Mouse (Mus musculus) heart, adult 11 months (tissue): ENCODE measurements at regions not wholly inside any gene's neighbourhood (a gene's known extent, or its start where the extent isn't known, plus 50 kb on each side); places are given as distances from the start of the nearest gene placed in this dataset.

Experiments
- DNase-seq: peaks from one replicate; pipeline ENCODE4 v3.0.0; 2022

GRCm38 (mm10) chr7:83431094-83431493 lies 153.6 kb upstream of the Tmc3 start:
- peak; percentile 95 for DNase-seq

- DNase-seq: no peak
These were observed 151.9 kb upstream of the Tmc3 start for GRCm38 (mm10) chr7:83432843-83433242.

GRCm38 (mm10) chr7:83433959-83434715 lies 150.6 kb upstream of the Tmc3 start:
- no peak for DNase-seq

GRCm38 (mm10) chr7:83438538-83439393 lies 146.0 kb upstream of the Tmc3 start:
- no peak for DNase-seq

- no peak for DNase-seq
These were observed 141.0 kb upstream of the Tmc3 start for GRCm38 (mm10) chr7:83443596-83444278.

- DNase-seq: peak; percentile 60
These were observed 140.5 kb upstream of the Tmc3 start for GRCm38 (mm10) chr7:83444279-83444615.

GRCm38 (mm10) chr7:83445181-83445926 lies 139.4 kb upstream of the Tmc3 start:
- DNase-seq: peak; percentile 75

GRCm38 (mm10) chr7:83450346-83450745 lies 134.4 kb upstream of the Tmc3 start:
- DNase-seq: peak; percentile 76

- DNase-seq: no peak
These were observed 132.4 kb upstream of the Tmc3 start for GRCm38 (mm10) chr7:83452309-83452708.

GRCm38 (mm10) chr7:83459520-83459919 lies 125.2 kb upstream of the Tmc3 start:
- no peak for DNase-seq

- DNase-seq: peak; percentile 78
These were observed 117.7 kb upstream of the Tmc3 start for GRCm38 (mm10) chr7:83467006-83467405.

GRCm38 (mm10) chr7:83469856-83470255 lies 114.9 kb upstream of the Tmc3 start:
- peak; percentile 64 for DNase-seq

- DNase-seq: no peak
These were observed 113.6 kb upstream of the Tmc3 start for GRCm38 (mm10) chr7:83471111-83471510.

- DNase-seq: peak; percentile 72
These were observed 110.3 kb upstream of the Tmc3 start for GRCm38 (mm10) chr7:83474471-83474870.

GRCm38 (mm10) chr7:83474986-83475385 lies 109.7 kb upstream of the Tmc3 start:
- DNase-seq: peak; percentile 57

- DNase-seq: peak; percentile 68
These were observed 109.1 kb upstream of the Tmc3 start for GRCm38 (mm10) chr7:83475438-83476160.

GRCm38 (mm10) chr7:83476161-83476495 lies 108.6 kb upstream of the Tmc3 start:
- peak; percentile 4 for DNase-seq

- peak; percentile 64 for DNase-seq
These were observed 107.9 kb upstream of the Tmc3 start for GRCm38 (mm10) chr7:83476861-83477260.

- DNase-seq: peak; percentile 61
These were observed 107.0 kb upstream of the Tmc3 start for GRCm38 (mm10) chr7:83477661-83478121.

- no peak for DNase-seq
These were observed 103.1 kb upstream of the Tmc3 start for GRCm38 (mm10) chr7:83481655-83482054.

- DNase-seq: peak; percentile 72
These were observed 102.5 kb upstream of the Tmc3 start for GRCm38 (mm10) chr7:83482254-83482653.
